Mouse (Mus musculus) midbrain, embryonic 14.5 days (tissue): ENCODE data around the gene Plxna3. TPM values are rescaled to one million over a fixed set of nuclear protein-coding genes. Genes with fewer than 3 reads are reported as not detected.

Experiments used
- ATAC-seq: fragments of 200-750 bp; cut with Nextera tagmentation; 2 replicates; pipeline ENCODE4 v1.8.0; 2017; ENCODE audit warnings: moderate number of reproducible peaks, moderate library complexity; ENCODE audit not compliant: low FRiP score, low TSS enrichment
- DNase-seq: peaks from one replicate; pipeline ENCODE4 v3.0.0-alpha.2; 2015
- H3K27ac ChIP-seq: fragments of 300-500 bp; sonication (generic); replicated peaks from 2 replicates; pipeline ENCODE4 v1.5.1; 2014; ENCODE audit warnings: mild to moderate bottlenecking, low read depth, low read length, moderate library complexity
- H3K27me3 ChIP-seq: fragments of 300-500 bp; sonication (generic); 2 replicates; pipeline ENCODE4 v1.6.1; 2014; ENCODE audit warnings: low read length, control low read depth, mixed read lengths; ENCODE audit not compliant: control insufficient read depth, insufficient read depth
- H3K36me3 ChIP-seq: fragments of 300-500 bp; sonication (generic); 2 replicates; pipeline ENCODE4 v1.6.1; 2014; ENCODE audit warnings: low read length, control low read depth; ENCODE audit not compliant: control insufficient read depth, insufficient read depth
- H3K4me1 ChIP-seq: fragments of 300-500 bp; sonication (generic); 2 replicates; pipeline ENCODE4 v1.6.1; 2014; ENCODE audit warnings: mild to moderate bottlenecking, antibody characterized with exemption, low read length, control low read depth; ENCODE audit not compliant: control insufficient read depth, insufficient read depth
- H3K4me2 ChIP-seq: fragments of 300-500 bp; sonication (generic); 2 replicates; pipeline ENCODE4 v1.6.1; 2014; ENCODE audit warnings: mild to moderate bottlenecking, low read length, moderate library complexity
- H3K4me3 ChIP-seq: fragments of 300-500 bp; sonication (generic); replicated peaks from 2 replicates; pipeline ENCODE4 v1.5.1; 2014; ENCODE audit warnings: low read depth, low read length
- H3K9ac ChIP-seq: fragments of 300-500 bp; sonication (generic); replicated peaks from 2 replicates; pipeline ENCODE4 v1.6.1; 2014; ENCODE audit warnings: mild to moderate bottlenecking, low read length, moderate library complexity
- H3K9me3 ChIP-seq: fragments of 300-500 bp; sonication (generic); 2 replicates; pipeline ENCODE4 v1.6.1; 2016; ENCODE audit warnings: low read length, control low read depth, mixed read lengths; ENCODE audit not compliant: control insufficient read depth
- WGBS: fragments of 180-500 bp; shearing (Covaris S2); extraction: QIAGEN DNeasy Blood & Tissue Kit; methylation state at CpG from one replicate; pipeline ENCODE4 v1.1.7; 2014; 5-methylcytosine and 5-hydroxymethylcytosine counted together
- polyA plus RNA-seq: library from polyadenylated mRNA; unstranded; fragments of >200 nt; fragmentation: Nextera tagmentation; extraction: Ambion mirVana; gene quantifications from 2 replicates; pipeline ENCODE4 v1.2.1, GENCODE M21; 2014

Plxna3 gene
- polyA plus RNA-seq, 1 experiment from 2014 or later: 56.6 TPM

DNA sequence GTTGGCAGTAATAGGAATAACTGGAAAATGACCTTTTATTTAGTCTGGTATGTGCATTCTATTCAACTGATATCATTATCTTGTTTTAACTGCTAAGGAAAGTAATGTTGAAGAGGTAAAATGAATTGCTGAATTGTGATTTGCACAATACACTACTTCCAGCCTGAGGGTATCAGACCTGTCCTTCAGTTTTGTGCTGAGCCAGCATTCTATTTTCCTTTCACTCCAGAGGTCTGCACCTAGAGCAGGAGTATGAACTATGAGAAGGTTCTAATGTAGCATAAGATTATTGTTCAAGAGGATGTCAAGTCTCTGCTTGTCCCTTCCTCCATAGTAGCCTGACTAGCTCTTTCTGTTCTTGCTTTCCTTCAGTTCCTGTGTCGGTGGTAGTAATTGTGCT lies 30.5 kb upstream of the Plxna3 start:
- 97% methylated on average over 1 of the region's 1 CpGs for WGBS
- Histone ChIP-seq H3K4me1 (0 out of 2 replicates have a peak, but pooled peaks cover 4% of the 10 kb centered on the region), H3K4me3 (no peak overlapping the region), H3K9me3 (no peaks in the 10 kb centered on the region), H3K27ac (no peak overlapping the region), H3K27me3 (no peaks in the 10 kb centered on the region), H3K9ac (no peak overlapping the region), H3K36me3 (peaks cover 24% of the 10 kb centered on the region), H3K4me2 (no peak overlapping the region)
- no peak for ATAC-seq
- no peak for DNase-seq

- 76% methylated on average over 3 of the region's 3 CpGs for WGBS
- DNase-seq: no peak
- no peak for ATAC-seq
Observed at GRCm38 (mm10) chrX:74299721-74300120, 29.1 kb upstream of the Plxna3 start.

DNA sequence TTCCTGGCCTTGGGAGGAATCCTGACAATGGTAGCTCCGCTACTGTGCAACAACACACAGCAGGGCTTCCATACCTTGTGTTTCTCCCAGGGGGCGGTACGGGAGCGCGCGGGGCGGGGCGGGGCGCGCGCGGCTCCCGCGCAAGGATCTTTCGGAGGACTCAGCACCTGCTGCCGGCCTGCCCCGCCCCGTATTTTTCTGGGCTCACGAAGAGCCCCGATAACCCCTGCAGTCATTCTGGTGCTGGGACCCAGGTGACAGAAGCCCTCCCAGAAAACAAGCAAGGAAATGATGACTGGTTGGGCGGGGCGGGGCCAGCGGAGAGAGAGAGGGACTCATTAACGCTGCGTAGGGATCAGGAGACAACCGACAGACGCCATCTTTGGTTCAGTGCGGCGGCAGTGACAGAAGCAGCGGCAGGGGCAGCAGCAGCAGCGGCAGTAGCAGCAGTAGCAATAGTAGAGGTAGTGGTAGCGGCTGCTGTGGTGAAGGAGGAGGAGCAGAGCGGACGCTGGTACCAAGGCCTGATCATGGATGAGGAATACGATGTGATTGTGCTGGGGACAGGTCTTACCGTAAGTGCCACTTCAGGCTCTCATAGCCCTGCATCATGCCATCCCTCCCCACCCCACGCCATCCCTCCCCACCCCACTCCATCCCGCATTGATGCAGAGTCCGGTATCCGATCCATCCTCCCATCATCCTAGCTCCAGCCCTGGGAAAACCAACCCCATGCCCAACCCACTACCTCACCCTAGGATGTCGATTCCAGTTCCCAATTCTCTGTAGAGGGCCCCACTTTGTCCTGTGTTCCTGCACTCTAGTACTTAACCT lies 23.8 kb upstream of the Plxna3 start, which contains the start of gene Gdi1:
Gene Gdi1, plus strand, starts transcription at position 132 of the 834 bp plus-strand sequence.
- Histone ChIP-seq H3K27ac (peak within 1 kb of the TSS; percentile 95), H3K27me3 (no peaks in the 10 kb centered on the region), H3K9me3 (no peaks in the 10 kb centered on the region), H3K36me3 (peaks cover 63% of the 10 kb centered on the region), H3K4me3 (peak within 1 kb of the TSS; percentile 55), H3K4me1 (0 out of 2 replicates have a peak, but pooled peaks cover 8% of the 10 kb centered on the region), H3K9ac (peak within 1 kb of the TSS; percentile 73), H3K4me2 (peak within 1 kb of the TSS; percentile 70)
- 22% methylated on average over 36 of the region's 41 CpGs for WGBS
- ATAC-seq (peak; percentile 85), DNase-seq (peak; percentile 86)

More at GRCm38 (mm10) chrX:74299721-74300120, 29.1 kb upstream of the Plxna3 start:
- no peaks in the 10 kb centered on the region for H3K9me3 ChIP-seq
- peaks cover 33% of the 10 kb centered on the region for H3K36me3 ChIP-seq
- no peaks in the 10 kb centered on the region for H3K27me3 ChIP-seq
- H3K4me1 ChIP-seq: 0 out of 2 replicates have a peak, but pooled peaks cover 7% of the 10 kb centered on the region
- H3K4me3 ChIP-seq: no peak overlapping the region
- no peak overlapping the region for H3K9ac ChIP-seq
- no peak overlapping the region for H3K4me2 ChIP-seq
- no peak overlapping the region for H3K27ac ChIP-seq

GRCm38 (mm10) chrX:74312540-74313464 lies 16.1 kb upstream of the Plxna3 start, which contains the start of gene Fam50a:
Gene Fam50a, plus strand, starts transcription at chrX:74313033.
- WGBS: 24% methylated on average over 59 of the region's 59 CpGs

DNA sequence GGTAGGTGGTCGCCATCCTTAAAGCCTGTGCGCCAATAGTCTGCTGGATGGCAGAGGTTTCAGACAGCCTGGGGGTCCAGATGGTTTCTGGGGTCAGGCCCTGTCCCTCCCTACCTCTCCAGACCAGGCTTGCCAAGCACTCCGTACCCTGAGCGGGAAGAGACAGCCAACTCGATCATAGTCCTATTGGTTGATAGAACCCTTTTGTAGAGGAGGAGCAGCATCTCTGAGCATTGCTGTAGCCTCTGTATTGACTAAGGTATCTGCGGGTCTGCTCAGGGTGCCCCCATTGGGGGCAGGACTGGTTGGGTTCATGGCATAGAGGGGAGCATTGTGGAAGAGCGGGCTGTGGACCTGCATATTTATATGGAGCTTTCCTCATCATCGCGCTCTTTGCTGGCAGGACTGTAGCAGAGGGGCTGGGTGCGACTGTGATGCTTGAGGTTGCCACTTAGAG lies 377 bp downstream of the Plxna3 start:
- H3K27me3 ChIP-seq: no peaks in the 10 kb centered on the region
- peak; percentile 55 for ATAC-seq
- H3K9me3 ChIP-seq: no peaks in the 10 kb centered on the region
- peak overlapping the region; percentile 63 for H3K9ac ChIP-seq
- peak overlapping the region; percentile 86 for H3K27ac ChIP-seq
- H3K4me3 ChIP-seq: peak overlapping the region; percentile 51
- peaks cover 23% of the 10 kb centered on the region; the same call in 1 of the 2 replicates for H3K36me3 ChIP-seq
- peaks cover 15% of the 10 kb centered on the region for H3K4me1 ChIP-seq
- WGBS: 34% methylated on average over 10 of the region's 10 CpGs
- DNase-seq: peak; percentile 32
- peak overlapping the region; percentile 73 for H3K4me2 ChIP-seq

More at GRCm38 (mm10) chrX:74312540-74313464, 16.1 kb upstream of the Plxna3 start, which contains the start of gene Fam50a:
- ATAC-seq (peak; percentile 97), DNase-seq (peak; percentile 94)
- no peaks in the 10 kb centered on the region for H3K27me3 ChIP-seq
- H3K27ac ChIP-seq: peak within 1 kb of the TSS; percentile 87
- H3K4me2 ChIP-seq: peak within 1 kb of the TSS; percentile 67
- H3K36me3 ChIP-seq: peaks cover 36% of the 10 kb centered on the region
- no peaks in the 10 kb centered on the region for H3K4me1 ChIP-seq
- peak within 1 kb of the TSS; percentile 63 for H3K9ac ChIP-seq
- no peaks in the 10 kb centered on the region for H3K9me3 ChIP-seq
- peak within 1 kb of the TSS; percentile 48 for H3K4me3 ChIP-seq

GRCm38 (mm10) chrX:74330166-74330930 lies 1.5 kb downstream of the Plxna3 start:
- DNase-seq: peak; percentile 3
- no peaks in the 10 kb centered on the region for H3K9me3 ChIP-seq
- peak overlapping the region; percentile 63 for H3K9ac ChIP-seq
- WGBS: 18% methylated on average over 2 of the region's 2 CpGs
- H3K36me3 ChIP-seq: peaks cover 32% of the 10 kb centered on the region; the same call in 1 of the 2 replicates
- peaks cover 15% of the 10 kb centered on the region for H3K4me1 ChIP-seq
- ATAC-seq: no peak
- H3K27ac ChIP-seq: peak overlapping the region; percentile 86; the same call in 1 of the 2 replicates
- H3K4me3 ChIP-seq: peak overlapping the region; percentile 51
- no peaks in the 10 kb centered on the region for H3K27me3 ChIP-seq
- H3K4me2 ChIP-seq: peak overlapping the region; percentile 73

- DNase-seq: no peak
- WGBS: 29% methylated on average over 13 of the region's 13 CpGs
- no peaks in the 10 kb centered on the region for H3K4me1 ChIP-seq
Observed at GRCm38 (mm10) chrX:74352645-74353466, 24.0 kb downstream of the Plxna3 start.

More at GRCm38 (mm10) chrX:74352645-74353466, 24.0 kb downstream of the Plxna3 start:
- H3K4me3 ChIP-seq: peak overlapping the region; percentile 41
- 0 out of 2 replicates have a peak, but pooled peaks have one; percentile 11 for ATAC-seq
- peak overlapping the region; percentile 60 for H3K4me2 ChIP-seq
- no peaks in the 10 kb centered on the region for H3K9me3 ChIP-seq
- peak overlapping the region; percentile 48 for H3K9ac ChIP-seq
- no peaks in the 10 kb centered on the region for H3K27me3 ChIP-seq
- no peaks in the 10 kb centered on the region for H3K36me3 ChIP-seq
- peak overlapping the region; percentile 64 for H3K27ac ChIP-seq
